Mouse (Mus musculus) ES-E14 (cell line): Measurements from ENCODE around the gene Ccdc191.

ENCODE experiments used
- MAFK ChIP-seq: IDR thresholded peaks from 2 replicates; pipeline ENCODE4 v1.6.1; 2014; ENCODE audit warnings: mild to moderate bottlenecking, low read depth, low read length, inconsistent platforms; ENCODE audit not compliant: insufficient read depth
- ZC3H11A ChIP-seq: IDR thresholded peaks from 2 replicates; pipeline ENCODE4 v1.6.1; 2012; ENCODE audit warnings: low read depth, mild to moderate bottlenecking, inconsistent platforms, low read length, borderline replicate concordance
- ZNF384 ChIP-seq: IDR thresholded peaks from 2 replicates; pipeline ENCODE4 v1.6.1; 2012; ENCODE audit warnings: low read depth, low read length, inconsistent platforms

DNA sequence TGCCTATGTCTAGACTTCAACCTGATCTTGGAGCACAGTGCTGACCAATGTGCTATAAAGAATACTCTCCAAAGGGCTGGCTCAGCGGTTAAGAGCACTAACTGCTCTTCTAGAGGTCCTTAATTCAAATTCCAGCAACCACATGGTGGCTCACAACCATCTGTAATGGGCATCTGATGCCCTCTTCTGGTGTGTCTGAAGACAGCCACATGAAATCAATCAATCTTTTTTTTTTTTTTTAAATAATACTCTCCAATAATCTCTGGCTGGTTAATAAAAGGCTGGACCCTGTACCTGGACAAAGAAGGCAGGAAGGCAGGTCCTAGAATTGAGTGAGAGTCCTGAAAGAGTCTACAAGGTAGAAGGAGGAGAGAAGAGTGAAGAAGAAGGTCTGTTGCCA lies 39.8 kb upstream of the Ccdc191 start:
- TF ChIP-seq ZC3H11A (no peak), MAFK (no peak), ZNF384 (no peak)
